Mouse (Mus musculus): ENCODE data around the gene Phf19. TPM values are rescaled to one million over a fixed set of nuclear protein-coding genes. Genes with fewer than 3 reads are reported as not detected.

Gene Phf19
- polyA plus RNA-seq, 1 experiment from 2014 or later = 6.7 TPM

DNA sequence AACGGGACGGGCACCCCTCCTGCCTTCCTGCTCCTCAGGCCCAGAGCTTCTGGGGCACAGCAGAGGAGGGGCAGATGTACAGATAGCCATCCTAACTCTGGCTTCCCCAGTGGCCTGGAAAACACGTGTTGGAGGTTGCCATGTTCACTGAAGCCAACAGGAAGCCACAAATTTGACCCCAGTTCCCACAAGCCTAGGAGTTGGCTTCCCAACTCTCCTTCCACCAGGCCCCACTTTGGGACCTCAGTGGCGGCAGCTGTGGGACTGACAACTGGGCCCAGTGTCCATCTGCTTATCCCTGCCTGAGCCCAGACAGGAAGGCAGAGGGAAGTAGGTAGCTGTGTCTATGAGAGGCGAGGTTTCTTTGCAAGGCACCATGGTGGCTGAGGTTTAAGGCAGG is 19.9 kb downstream of the Phf19 start:
- Histone ChIP-seq H3K4me3 (ENCODE audit: low read length) (no peak overlapping the region), H3K36me3 (ENCODE audit: control insufficient read depth, insufficient read depth, low read length) (no peaks in the 10 kb centered on the region), H3K9ac (ENCODE audit: low read depth, low read length) (no peak overlapping the region), H3K27me3 (replicated peaks; ENCODE audit: control insufficient read depth, insufficient read depth, low read length) (no peaks in the 10 kb centered on the region), H3K9me3 (ENCODE audit: control insufficient read depth, low read length) (no peaks in the 10 kb centered on the region), H3K27ac (ENCODE audit: low read length) (no peak overlapping the region), H3K4me2 (ENCODE audit: low read depth, low read length) (no peak overlapping the region), H3K4me1 (ENCODE audit: control insufficient read depth, insufficient read depth, low read length) (no peaks in the 10 kb centered on the region)
- WGBS = 69% methylated on average over 5 of the region's 5 CpGs
- ATAC-seq = no peak

DNA sequence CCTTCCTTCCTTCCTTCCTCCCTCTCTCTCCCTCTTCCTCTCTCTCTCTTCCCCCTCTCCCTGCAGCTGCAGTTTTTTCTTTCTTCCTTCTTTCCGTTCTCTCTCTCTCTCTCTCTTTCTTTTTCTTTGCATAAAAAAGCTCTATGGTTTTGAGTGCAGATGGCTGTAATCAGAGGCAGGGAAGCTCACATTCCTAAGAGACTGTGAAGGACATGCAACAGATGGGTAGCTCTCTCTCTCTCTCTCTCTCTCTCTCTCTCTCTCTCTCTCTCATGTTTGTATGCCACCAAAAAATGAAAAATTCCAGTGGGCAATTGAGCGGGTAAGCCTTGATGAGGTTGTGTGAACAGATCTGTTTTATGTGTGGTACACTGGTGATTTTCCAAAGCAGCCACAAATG is 29.6 kb downstream of the Phf19 start:
- Histone ChIP-seq H3K36me3 (ENCODE audit: control insufficient read depth, insufficient read depth, low read length) (no peaks in the 10 kb centered on the region), H3K4me2 (ENCODE audit: low read depth, low read length) (no peak overlapping the region), H3K9me3 (ENCODE audit: control insufficient read depth, low read length) (no peaks in the 10 kb centered on the region), H3K4me3 (ENCODE audit: low read length) (no peak overlapping the region), H3K27me3 (replicated peaks; ENCODE audit: control insufficient read depth, insufficient read depth, low read length) (no peaks in the 10 kb centered on the region), H3K9ac (ENCODE audit: low read depth, low read length) (no peak overlapping the region), H3K27ac (ENCODE audit: low read length) (no peak overlapping the region), H3K4me1 (ENCODE audit: control insufficient read depth, insufficient read depth, low read length) (0 out of 2 replicates have a peak, but pooled peaks cover 5% of the 10 kb centered on the region)
- ATAC-seq = no peak
- WGBS = 81% methylated on average over 2 of the region's 2 CpGs

DNA sequence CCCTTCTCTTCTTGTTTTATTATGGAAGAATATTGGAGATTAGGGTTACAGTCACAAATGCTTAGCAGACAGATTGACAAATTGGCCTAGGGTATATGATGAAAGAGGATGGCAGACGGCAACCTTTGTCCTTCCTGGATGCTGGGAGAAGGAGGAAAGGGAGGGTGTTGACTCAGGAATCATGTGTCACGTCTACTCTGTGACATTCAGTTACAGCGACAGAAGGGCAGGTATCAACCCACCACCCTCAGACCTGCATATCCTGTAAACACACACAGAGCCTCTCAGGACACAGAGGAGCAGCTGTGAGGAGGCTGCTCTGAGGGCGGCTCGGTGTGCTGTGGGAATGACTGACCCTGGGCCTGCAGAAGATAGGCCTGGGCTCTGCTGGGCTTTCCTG is 30.6 kb downstream of the Phf19 start:
- 39% methylated on average over 5 of the region's 5 CpGs for WGBS
- H3K9me3 ChIP-seq (ENCODE audit: control insufficient read depth, low read length) = no peaks in the 10 kb centered on the region
- H3K27ac ChIP-seq (ENCODE audit: low read length) = peak overlapping the region; percentile 66
- peak overlapping the region; percentile 39; the same call in 1 of the 2 replicates for H3K9ac ChIP-seq (ENCODE audit: low read depth, low read length)
- H3K36me3 ChIP-seq (ENCODE audit: control insufficient read depth, insufficient read depth, low read length) = no peaks in the 10 kb centered on the region
- no peaks in the 10 kb centered on the region for H3K27me3 ChIP-seq (replicated peaks; ENCODE audit: control insufficient read depth, insufficient read depth, low read length)
- ATAC-seq = peak; percentile 91
- H3K4me3 ChIP-seq (ENCODE audit: low read length) = no peak overlapping the region
- H3K4me2 ChIP-seq (ENCODE audit: low read depth, low read length) = peak overlapping the region; percentile 10; the same call in 1 of the 2 replicates
- H3K4me1 ChIP-seq (ENCODE audit: control insufficient read depth, insufficient read depth, low read length) = peaks cover 5% of the 10 kb centered on the region; the same call in 1 of the 2 replicates

DNA sequence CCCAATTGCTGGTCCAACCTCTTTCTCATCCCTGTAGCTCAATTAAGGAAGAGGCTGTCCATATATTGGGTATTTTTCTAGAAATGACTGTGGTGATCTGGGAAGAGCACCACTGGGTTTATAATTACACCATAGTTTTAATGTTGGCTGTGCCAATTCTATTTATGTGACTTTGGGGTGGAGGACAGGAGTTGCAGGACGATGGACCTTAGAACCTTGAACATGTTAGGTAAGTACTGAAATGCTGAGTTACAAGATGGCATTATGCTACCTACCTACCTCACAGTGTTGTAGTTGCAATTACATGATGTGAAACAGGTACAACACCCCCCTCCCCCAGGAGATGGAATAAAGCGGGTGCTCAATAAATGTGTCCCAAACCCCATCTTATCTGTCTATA is 31.1 kb downstream of the Phf19 start:
- Histone ChIP-seq H3K4me2 (ENCODE audit: low read depth, low read length) (no peak overlapping the region), H3K4me3 (ENCODE audit: low read length) (no peak overlapping the region), H3K27me3 (replicated peaks; ENCODE audit: control insufficient read depth, insufficient read depth, low read length) (no peaks in the 10 kb centered on the region), H3K27ac (ENCODE audit: low read length) (no peak overlapping the region), H3K4me1 (ENCODE audit: control insufficient read depth, insufficient read depth, low read length) (peaks cover 5% of the 10 kb centered on the region; the same call in 1 of the 2 replicates), H3K36me3 (ENCODE audit: control insufficient read depth, insufficient read depth, low read length) (no peaks in the 10 kb centered on the region), H3K9ac (ENCODE audit: low read depth, low read length) (no peak overlapping the region), H3K9me3 (ENCODE audit: control insufficient read depth, low read length) (no peaks in the 10 kb centered on the region)
- ATAC-seq = peak; percentile 12; the same call in 1 of the 2 replicates
- WGBS = 82% methylated on average over 2 of the region's 2 CpGs

DNA sequence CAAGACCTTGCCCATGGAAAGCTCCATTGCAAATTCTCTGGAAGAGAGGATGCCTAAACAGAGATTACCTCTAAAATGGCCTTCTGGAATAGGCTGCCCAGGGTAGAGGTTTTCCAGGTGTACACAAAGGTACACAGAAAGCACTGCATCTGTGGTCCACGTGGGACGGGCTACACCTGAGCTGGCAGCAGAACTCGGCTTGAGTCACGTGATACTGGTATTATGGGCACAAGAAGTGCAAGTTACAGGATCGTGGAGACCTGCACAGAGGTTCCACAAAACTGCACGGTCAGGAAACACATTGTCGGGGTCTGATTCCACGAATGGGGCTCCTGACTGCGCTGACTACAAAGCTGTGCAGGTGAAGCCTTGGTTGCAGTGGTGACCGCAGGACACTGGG is 33.8 kb downstream of the Phf19 start:
- WGBS = 81% methylated on average over 10 of the region's 10 CpGs
- Histone ChIP-seq H3K36me3 (ENCODE audit: control insufficient read depth, insufficient read depth, low read length) (no peaks in the 10 kb centered on the region), H3K9ac (ENCODE audit: low read depth, low read length) (no peak overlapping the region), H3K27me3 (replicated peaks; ENCODE audit: control insufficient read depth, insufficient read depth, low read length) (no peaks in the 10 kb centered on the region), H3K4me2 (ENCODE audit: low read depth, low read length) (no peak overlapping the region), H3K4me1 (ENCODE audit: control insufficient read depth, insufficient read depth, low read length) (peaks cover 5% of the 10 kb centered on the region; the same call in 1 of the 2 replicates), H3K4me3 (ENCODE audit: low read length) (no peak overlapping the region), H3K27ac (ENCODE audit: low read length) (no peak overlapping the region), H3K9me3 (ENCODE audit: control insufficient read depth, low read length) (no peaks in the 10 kb centered on the region)
- ATAC-seq = no peak

DNA sequence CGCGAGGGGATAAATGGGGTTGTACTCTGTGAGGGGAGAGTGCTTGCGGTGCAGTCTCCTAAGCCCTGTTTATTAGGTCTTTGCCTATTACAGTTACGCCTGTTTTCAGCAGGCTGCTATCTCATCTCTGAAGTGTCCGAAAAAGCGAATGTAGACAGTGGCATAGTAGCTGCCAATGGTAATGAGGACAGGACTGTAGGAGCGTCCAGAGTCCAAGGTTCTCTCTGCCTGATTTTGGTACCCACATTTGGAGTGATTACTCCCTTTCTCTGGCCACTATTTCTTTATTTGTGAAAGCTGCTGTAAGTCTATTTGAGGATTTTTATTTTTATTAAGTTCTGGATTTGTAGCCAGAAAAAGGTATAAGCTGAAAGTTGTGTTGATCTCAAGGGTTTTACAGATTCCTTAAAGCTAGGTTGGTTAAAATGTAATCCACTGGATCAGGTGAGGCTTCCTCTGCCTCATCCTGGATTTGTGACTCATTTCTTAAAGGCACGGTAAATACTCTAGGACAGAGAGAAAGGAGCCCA is 38.9 kb downstream of the Phf19 start, which contains the start of gene Psmd5:
TSS of gene Psmd5 (minus strand) at position 153 of the 530 bp plus-strand sequence.
- Histone ChIP-seq H3K4me3 (ENCODE audit: low read length) (peak within 1 kb of the TSS; percentile 44), H3K27me3 (replicated peaks; ENCODE audit: control insufficient read depth, insufficient read depth, low read length) (0 out of 2 replicates have a peak, but pooled peaks cover 4% of the 10 kb centered on the region), H3K9ac (ENCODE audit: low read depth, low read length) (peak within 1 kb of the TSS; percentile 60), H3K4me1 (ENCODE audit: control insufficient read depth, insufficient read depth, low read length) (peaks cover 6% of the 10 kb centered on the region), H3K4me2 (ENCODE audit: low read depth, low read length) (peak within 1 kb of the TSS; percentile 48), H3K9me3 (ENCODE audit: control insufficient read depth, low read length) (no peaks in the 10 kb centered on the region), H3K27ac (ENCODE audit: low read length) (peak within 1 kb of the TSS; percentile 61), H3K36me3 (ENCODE audit: control insufficient read depth, insufficient read depth, low read length) (no peaks in the 10 kb centered on the region)
- WGBS = 9% methylated on average over 8 of the region's 8 CpGs
- ATAC-seq = peak; percentile 46

DNA sequence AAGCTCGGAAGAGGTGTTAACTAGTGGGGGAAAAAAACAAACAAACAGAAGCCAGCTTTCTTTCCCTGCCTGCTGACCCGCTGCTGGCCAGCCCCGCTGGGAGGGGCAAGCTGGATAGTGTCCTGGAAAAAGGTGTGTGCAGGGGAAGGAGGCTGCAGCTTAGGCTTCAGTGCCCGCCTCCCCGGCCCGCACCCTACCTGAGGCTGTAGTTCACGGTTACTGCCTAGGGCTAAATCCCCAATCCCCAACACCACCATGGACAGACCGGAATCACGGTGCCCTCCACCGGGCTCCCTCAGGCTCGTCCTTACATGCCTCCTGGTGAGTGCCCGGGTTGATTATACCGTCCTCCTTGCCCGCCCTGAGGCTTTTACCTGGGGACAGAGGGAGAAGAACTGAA is 39.6 kb downstream of the Phf19 start, which contains the start of gene Cutal:
TSS of gene Cutal (plus strand) at position 126 of the 400 bp plus-strand sequence.
- Histone ChIP-seq H3K27ac (ENCODE audit: low read length) (peak within 1 kb of the TSS; percentile 61), H3K4me1 (ENCODE audit: control insufficient read depth, insufficient read depth, low read length) (peaks cover 12% of the 10 kb centered on the region), H3K36me3 (ENCODE audit: control insufficient read depth, insufficient read depth, low read length) (no peaks in the 10 kb centered on the region), H3K27me3 (replicated peaks; ENCODE audit: control insufficient read depth, insufficient read depth, low read length) (0 out of 2 replicates have a peak, but pooled peaks cover 4% of the 10 kb centered on the region), H3K9ac (ENCODE audit: low read depth, low read length) (peak within 1 kb of the TSS; percentile 60), H3K9me3 (ENCODE audit: control insufficient read depth, low read length) (no peaks in the 10 kb centered on the region), H3K4me2 (ENCODE audit: low read depth, low read length) (peak within 1 kb of the TSS; percentile 48), H3K4me3 (ENCODE audit: low read length) (peak within 1 kb of the TSS; percentile 44)
- peak; percentile 41 for ATAC-seq
- WGBS = 2% methylated on average over 14 of the region's 14 CpGs

DNA sequence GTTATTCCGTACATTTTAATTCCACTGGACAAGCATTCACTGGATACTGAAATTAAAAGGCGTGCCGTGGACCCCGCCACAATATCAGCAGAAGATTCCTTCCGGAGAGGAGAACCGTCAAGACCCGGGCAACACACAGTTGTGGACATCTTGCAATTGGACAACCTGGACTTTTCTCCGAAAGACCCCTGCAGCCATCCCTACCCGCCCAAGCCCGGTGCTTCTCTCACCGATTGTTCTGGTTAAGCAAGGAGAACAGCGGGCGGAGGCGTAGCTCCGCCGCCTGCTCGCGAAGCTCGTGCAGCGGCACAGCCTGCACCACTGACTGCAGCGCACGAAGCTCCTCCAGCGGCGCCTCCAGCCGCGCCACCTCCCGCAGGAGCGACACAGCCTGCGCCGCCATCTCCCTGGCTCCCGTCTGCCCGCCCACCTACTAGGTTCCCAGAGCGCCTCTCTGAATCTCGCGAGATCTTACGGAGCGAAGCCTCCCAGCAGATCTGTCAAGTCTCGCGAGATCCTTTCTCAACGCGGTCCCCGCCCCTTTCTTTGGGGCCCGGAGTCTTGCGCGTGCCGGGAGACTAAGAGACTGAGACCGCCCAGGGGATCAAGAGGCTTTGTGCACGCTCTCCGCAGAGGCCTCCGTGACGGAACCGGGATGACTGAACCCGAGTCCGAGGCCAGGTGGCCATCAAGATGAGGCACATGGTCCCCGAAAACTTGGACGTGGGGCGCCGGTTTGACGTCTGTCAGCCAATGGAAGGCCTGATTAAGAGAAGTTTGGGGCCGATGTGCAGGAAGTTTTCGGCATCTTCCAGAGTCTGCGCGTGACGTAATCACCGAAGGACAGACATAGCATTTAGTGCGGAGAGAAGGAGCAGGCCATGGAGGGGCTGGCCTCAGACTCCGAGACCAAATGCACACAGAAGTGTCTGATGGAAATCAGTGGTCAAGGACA is 43.0 kb downstream of the Phf19 start:
- 0 out of 2 replicates have a peak, but pooled peaks cover 4% of the 10 kb centered on the region for H3K27me3 ChIP-seq (replicated peaks; ENCODE audit: control insufficient read depth, insufficient read depth, low read length)
- peak; percentile 96 for ATAC-seq
- peak overlapping the region; percentile 94 for H3K4me3 ChIP-seq (ENCODE audit: low read length)
- peak overlapping the region; percentile 72 for H3K4me2 ChIP-seq (ENCODE audit: low read depth, low read length)
- H3K9me3 ChIP-seq (ENCODE audit: control insufficient read depth, low read length) = no peaks in the 10 kb centered on the region
- H3K4me1 ChIP-seq (ENCODE audit: control insufficient read depth, insufficient read depth, low read length) = peaks cover 17% of the 10 kb centered on the region
- H3K9ac ChIP-seq (ENCODE audit: low read depth, low read length) = peak overlapping the region; percentile 91
- under 1% methylated on average over 67 of the region's 67 CpGs for WGBS
- H3K27ac ChIP-seq (ENCODE audit: low read length) = peak overlapping the region; percentile 92
- H3K36me3 ChIP-seq (ENCODE audit: control insufficient read depth, insufficient read depth, low read length) = 0 out of 2 replicates have a peak, but pooled peaks cover under 1% of the 10 kb centered on the region

DNA sequence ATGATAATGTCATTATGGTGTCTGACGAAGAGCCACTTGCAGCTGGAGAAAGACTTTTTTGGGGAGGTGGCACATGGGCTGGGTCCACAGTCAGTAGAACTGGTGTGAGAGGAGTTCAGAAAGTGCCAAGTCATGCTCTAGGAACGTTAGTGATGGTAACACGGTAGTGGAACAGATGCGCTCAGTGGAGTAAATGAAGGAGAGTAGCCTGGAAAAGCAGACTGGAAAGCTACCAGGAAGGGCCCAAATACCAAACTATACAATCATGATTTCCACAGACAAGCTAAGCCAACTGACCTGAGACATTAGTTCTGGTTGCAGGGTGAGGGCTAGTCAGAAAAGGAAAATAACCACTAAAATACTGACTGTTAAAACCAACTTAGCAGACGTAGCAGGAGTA is 44.1 kb downstream of the Phf19 start:
- ATAC-seq = no peak
- Histone ChIP-seq H3K27me3 (replicated peaks; ENCODE audit: control insufficient read depth, insufficient read depth, low read length) (0 out of 2 replicates have a peak, but pooled peaks cover 4% of the 10 kb centered on the region), H3K9ac (ENCODE audit: low read depth, low read length) (peak overlapping the region; percentile 57), H3K4me1 (ENCODE audit: control insufficient read depth, insufficient read depth, low read length) (peaks cover 17% of the 10 kb centered on the region), H3K4me3 (ENCODE audit: low read length) (peak overlapping the region; percentile 41), H3K36me3 (ENCODE audit: control insufficient read depth, insufficient read depth, low read length) (0 out of 2 replicates have a peak, but pooled peaks cover 3% of the 10 kb centered on the region), H3K9me3 (ENCODE audit: control insufficient read depth, low read length) (no peaks in the 10 kb centered on the region), H3K27ac (ENCODE audit: low read length) (no peak overlapping the region), H3K4me2 (ENCODE audit: low read depth, low read length) (peak overlapping the region; percentile 52)
- WGBS = 37% methylated on average over 5 of the region's 5 CpGs

Measured in intestine, embryonic 16.5 days (tissue).